Mouse (Mus musculus) ovary, postnatal 10 days (tissue): ENCODE data around the gene Olfr516.
"Not testable (repeated sequence)": the region's sequence is repeated elsewhere in the genome, so short reads cannot be mapped to it uniquely, and the experiment has no call there.

Source experiments
- DNase-seq: peaks from one replicate; pipeline ENCODE4 v3.0.0; 2022; ENCODE audit warnings: low spot score

Olfr516 gene

DNA sequence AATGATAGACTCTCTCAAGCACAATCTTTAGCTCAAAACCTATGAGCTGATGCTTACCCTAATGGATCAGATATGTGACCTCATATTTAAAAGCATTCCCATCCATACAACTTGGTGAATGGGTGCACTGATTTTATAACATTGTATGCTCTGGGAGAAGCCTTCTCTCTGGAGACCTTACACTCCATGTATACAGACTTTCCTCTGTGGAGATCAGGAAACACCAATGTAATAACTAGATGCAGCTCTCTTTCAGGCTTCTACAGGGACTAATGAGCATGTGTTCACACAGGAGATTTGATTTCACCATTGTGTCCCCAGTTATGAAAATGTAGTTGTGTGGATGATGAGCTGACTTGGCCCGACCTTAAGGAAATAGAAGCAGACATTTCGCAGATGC, at the start of gene Olfr516:
TSS of gene Olfr516 (minus strand) at position 101 of the 400 bp plus-strand sequence.
- no peak for DNase-seq

DNA sequence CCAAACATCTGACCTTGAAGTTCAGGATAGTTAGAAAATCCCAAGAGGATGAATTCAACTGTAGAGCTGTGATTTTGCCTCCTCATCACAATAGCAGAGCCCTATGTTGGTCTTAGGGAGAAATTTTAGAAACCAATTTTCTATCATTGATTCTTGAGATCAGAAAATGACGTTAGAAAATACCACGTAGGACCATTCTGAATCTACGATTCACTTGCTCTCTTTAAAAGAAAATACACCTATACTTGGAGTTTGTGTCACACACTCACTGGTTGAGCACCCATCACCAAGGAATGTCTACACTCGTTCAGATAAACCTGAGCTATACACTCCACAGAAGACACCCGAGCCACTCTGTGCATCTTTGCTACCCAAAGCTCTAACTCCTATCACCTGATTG, 44.0 kb upstream of the Olfr516 start, which contains the start of gene Olfr519:
TSS of gene Olfr519 (minus strand) at position 101 of the 400 bp plus-strand sequence.
- no peak for DNase-seq

DNA sequence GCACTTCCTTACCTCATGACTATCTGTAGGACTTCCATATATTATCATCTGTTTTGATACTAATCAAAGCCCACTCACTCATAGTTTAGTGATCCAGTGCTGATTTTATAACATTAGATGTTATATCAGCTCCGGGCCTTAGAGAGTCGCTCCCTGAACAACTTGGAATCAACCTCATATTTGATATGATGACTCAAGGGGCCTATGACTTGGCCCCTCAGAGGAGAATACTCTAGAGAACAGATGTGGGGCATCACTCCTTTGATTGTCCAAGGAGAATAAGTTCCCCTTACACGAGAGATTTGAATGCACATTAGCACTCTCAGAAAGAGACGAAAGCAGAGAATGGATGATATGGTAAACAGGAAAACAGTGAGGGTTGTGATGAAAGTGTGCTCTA, 34.6 kb upstream of the Olfr516 start, which contains the start of gene Olfr518:
TSS of gene Olfr518 (minus strand) at position 101 of the 400 bp plus-strand sequence.
- no peak for DNase-seq

DNA sequence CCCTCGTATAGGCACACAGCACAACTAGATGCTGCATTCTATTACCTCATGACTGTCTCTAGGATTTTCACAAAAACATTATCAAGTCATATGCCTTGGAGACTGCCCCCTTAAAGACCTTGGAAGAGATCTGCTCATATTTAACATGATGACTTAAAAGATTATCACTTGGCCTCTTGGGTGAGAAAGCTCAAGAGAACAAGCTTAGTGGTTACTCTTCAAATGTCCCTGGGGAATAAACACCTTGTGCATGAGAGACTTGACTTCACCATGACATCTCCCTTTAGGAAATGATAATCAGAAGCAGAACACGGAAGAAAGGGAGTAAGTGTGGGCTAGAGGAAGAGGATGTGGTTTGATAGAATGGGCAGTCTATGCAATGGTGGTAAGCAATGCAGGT, 21.9 kb upstream of the Olfr516 start, which contains the start of gene Olfr517:
TSS of gene Olfr517 (minus strand) at position 101 of the 400 bp plus-strand sequence.
- DNase-seq = no peak

DNA sequence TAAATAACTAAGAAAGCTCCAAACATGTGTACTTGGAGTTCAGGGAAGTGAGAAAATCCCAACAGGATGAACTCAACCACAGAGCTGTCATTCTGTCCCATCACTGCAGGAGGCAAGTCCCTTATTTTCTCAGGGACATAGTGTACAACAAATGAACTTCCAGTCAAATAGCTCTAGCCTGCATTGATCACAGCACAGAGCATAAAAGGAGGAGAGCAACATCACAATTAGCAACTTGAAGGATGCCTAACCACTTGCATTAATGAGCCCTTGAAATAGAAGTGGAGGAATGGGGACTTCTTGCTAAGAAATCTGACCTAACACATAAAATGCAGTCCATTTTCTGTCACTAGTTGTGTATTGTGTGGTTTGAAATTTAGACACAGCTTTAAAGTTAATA, 24.4 kb downstream of the Olfr516 start, which contains the start of gene Olfr514:
TSS of gene Olfr514 (minus strand) at position 101 of the 400 bp plus-strand sequence.
- DNase-seq = no peak

DNA sequence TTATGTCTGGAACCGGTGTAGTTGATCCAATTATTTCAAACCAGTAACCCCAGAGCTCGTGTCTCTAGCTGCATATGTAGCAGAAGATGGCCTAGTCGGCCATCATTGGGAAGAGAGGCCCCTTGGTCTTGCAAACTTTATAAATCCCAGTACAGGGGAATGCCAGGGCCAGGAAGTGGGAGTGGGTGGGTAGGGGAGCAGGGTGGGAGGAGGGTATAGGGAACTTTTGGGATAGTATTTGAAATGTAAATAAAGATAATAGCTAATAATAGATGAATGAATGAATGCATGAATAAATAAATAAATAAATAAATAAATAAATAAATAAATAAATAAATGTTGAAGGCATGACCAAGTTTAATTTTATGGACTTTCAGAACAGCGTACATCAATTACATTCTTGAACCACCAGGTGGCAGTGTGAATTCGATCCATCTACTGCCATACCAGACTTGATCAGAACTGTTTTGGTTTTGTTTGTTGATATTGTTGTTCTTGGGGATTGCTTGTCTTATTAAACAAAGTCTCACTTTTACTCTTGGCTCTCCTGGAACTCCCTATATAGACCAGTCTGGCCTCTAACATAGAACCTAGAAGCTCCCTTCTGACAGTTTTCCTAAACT, 35.6 kb downstream of the Olfr516 start:
- not testable (repeated sequence) for DNase-seq

DNA sequence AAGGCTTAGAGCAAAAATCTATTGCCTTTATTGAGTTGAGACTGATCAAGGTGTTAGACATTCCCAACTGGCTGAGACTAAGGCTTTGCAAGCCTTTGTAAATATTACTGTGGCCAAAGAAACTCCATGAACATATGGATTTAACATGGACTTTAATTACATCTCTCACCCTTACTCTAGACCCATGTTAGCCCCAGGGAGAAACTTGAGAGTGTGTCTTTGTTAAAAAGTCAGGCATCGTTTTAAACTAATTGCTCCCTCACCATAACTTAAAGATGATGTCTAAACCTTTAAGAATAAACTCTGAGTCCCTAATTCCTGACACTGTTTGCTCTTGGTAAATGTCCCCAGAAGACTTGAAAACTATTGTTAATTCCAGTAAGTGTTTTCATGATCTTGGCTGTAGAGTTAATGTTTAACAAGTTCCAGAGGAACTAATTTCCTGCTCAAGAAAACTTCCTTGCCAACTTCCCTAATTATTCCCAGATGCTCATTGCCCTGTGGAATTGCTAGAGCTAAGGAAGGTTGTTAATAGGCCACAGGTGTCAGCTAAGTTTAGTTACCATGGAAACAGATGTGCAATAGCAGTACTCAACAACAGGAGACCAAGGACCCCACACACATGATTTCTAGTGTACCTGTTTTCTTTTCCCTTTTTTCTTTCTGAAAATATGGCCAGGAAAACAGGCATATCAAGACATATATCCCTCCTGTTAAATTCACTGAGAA, 53.0 kb downstream of the Olfr516 start:
- no peak for DNase-seq
